Mouse (Mus musculus): ENCODE results near the gene Fstl4. TPM values are rescaled to one million over a fixed set of nuclear protein-coding genes. Genes with fewer than 3 reads are reported as not detected.

Gene Fstl4
- total and polyA plus RNA-seq, 2 experiments from 2014 or later: 7.4 to 8.1 TPM

GRCm38 (mm10) chr11:52904101-52904500 lies 139.7 kb downstream of the Fstl4 start:
- ATAC-seq (no peak), DNase-seq (no peak)
- no peak for TF ChIP-seq CTCF (IDR thresholded peaks at IDR 0.05; ENCODE audit: low read depth)
- 79% methylated on average over 5 of the region's 5 CpGs for WGBS
- Histone ChIP-seq H3K9ac (no peak overlapping the region), H3K27ac (ENCODE audit: low read depth, low read length) (no peak overlapping the region), H3K9me3 (ENCODE audit: low read length) (no peaks in the 10 kb centered on the region), H3K36me3 (ENCODE audit: insufficient read depth) (no peaks in the 10 kb centered on the region), H3K4me1 (ENCODE audit: insufficient read depth) (no peaks in the 10 kb centered on the region), H3K4me2 (ENCODE audit: low read depth) (no peak overlapping the region), H3K4me3 (ENCODE audit: low read depth, low read length) (no peak overlapping the region), H3K27me3 (ENCODE audit: insufficient read depth, low read length) (no peaks in the 10 kb centered on the region; the same call in 1 of the 2 replicates)

GRCm38 (mm10) chr11:52910788-52911187 lies 146.4 kb downstream of the Fstl4 start:
- 21% methylated on average over 7 of the region's 7 CpGs for WGBS
- DNase-seq: no peak

GRCm38 (mm10) chr11:52914431-52914830 lies 150.0 kb downstream of the Fstl4 start:
- TF ChIP-seq CTCF (IDR thresholded peaks at IDR 0.05; ENCODE audit: low read depth): no peak
- H3K27ac ChIP-seq (ENCODE audit: low read depth, low read length): no peak overlapping the region
- H3K4me3 ChIP-seq (ENCODE audit: low read depth, low read length): no peak overlapping the region
- H3K9ac ChIP-seq: no peak overlapping the region
- DNase-seq (no peak), ATAC-seq (no peak)
- no peak overlapping the region for H3K4me2 ChIP-seq (ENCODE audit: low read depth)
- H3K9me3 ChIP-seq (ENCODE audit: low read length): no peaks in the 10 kb centered on the region
- H3K27me3 ChIP-seq (ENCODE audit: insufficient read depth, low read length): no peaks in the 10 kb centered on the region
- 0 out of 2 replicates have a peak, but pooled peaks cover 6% of the 10 kb centered on the region for H3K4me1 ChIP-seq (ENCODE audit: insufficient read depth)
- 87% methylated on average over 6 of the region's 6 CpGs for WGBS
- no peaks in the 10 kb centered on the region for H3K36me3 ChIP-seq (ENCODE audit: insufficient read depth)

More at GRCm38 (mm10) chr11:52910788-52911187, 146.4 kb downstream of the Fstl4 start:
- no peaks in the 10 kb centered on the region for H3K9me3 ChIP-seq (ENCODE audit: low read length)
- no peaks in the 10 kb centered on the region for H3K27me3 ChIP-seq (ENCODE audit: insufficient read depth, low read length)
- H3K9ac ChIP-seq: no peak overlapping the region
- H3K27ac ChIP-seq (ENCODE audit: low read depth, low read length): no peak overlapping the region
- ATAC-seq: peak; percentile 27; the same call in 1 of the 2 replicates
- TF ChIP-seq CTCF (IDR thresholded peaks at IDR 0.05; ENCODE audit: low read depth): 0 out of 2 replicates have a peak, but pooled peaks have one; percentile 6
- no peaks in the 10 kb centered on the region for H3K4me1 ChIP-seq (ENCODE audit: insufficient read depth)
- H3K4me2 ChIP-seq (ENCODE audit: low read depth): no peak overlapping the region
- no peak overlapping the region for H3K4me3 ChIP-seq (ENCODE audit: low read depth, low read length)
- no peaks in the 10 kb centered on the region for H3K36me3 ChIP-seq (ENCODE audit: insufficient read depth)

- Histone ChIP-seq H3K9me3 (ENCODE audit: low read length) (no peaks in the 10 kb centered on the region), H3K27me3 (ENCODE audit: insufficient read depth, low read length) (no peaks in the 10 kb centered on the region), H3K36me3 (ENCODE audit: insufficient read depth) (no peaks in the 10 kb centered on the region), H3K4me1 (ENCODE audit: insufficient read depth) (peaks cover 12% of the 10 kb centered on the region; the same call in 1 of the 2 replicates), H3K4me3 (ENCODE audit: low read depth, low read length) (no peak overlapping the region), H3K4me2 (ENCODE audit: low read depth) (no peak overlapping the region), H3K27ac (ENCODE audit: low read depth, low read length) (no peak overlapping the region), H3K9ac (no peak overlapping the region)
- DNase-seq (no peak), ATAC-seq (no peak)
- no peak for TF ChIP-seq CTCF (IDR thresholded peaks at IDR 0.05; ENCODE audit: low read depth)
- 95% methylated on average over 2 of the region's 2 CpGs for WGBS
Measured at GRCm38 (mm10) chr11:52915648-52916047, 151.2 kb downstream of the Fstl4 start.

- H3K4me3 ChIP-seq (ENCODE audit: low read depth, low read length): no peak overlapping the region
- no peaks in the 10 kb centered on the region for H3K9me3 ChIP-seq (ENCODE audit: low read length)
- peaks cover 12% of the 10 kb centered on the region; the same call in 1 of the 2 replicates for H3K4me1 ChIP-seq (ENCODE audit: insufficient read depth)
- peak overlapping the region; percentile 14; the same call in 1 of the 2 replicates for H3K9ac ChIP-seq
- H3K27me3 ChIP-seq (ENCODE audit: insufficient read depth, low read length): no peaks in the 10 kb centered on the region
- ATAC-seq: peak; percentile 61
- no peaks in the 10 kb centered on the region for H3K36me3 ChIP-seq (ENCODE audit: insufficient read depth)
- H3K27ac ChIP-seq (ENCODE audit: low read depth, low read length): no peak overlapping the region
- TF ChIP-seq CTCF (IDR thresholded peaks at IDR 0.05; ENCODE audit: low read depth): no peak
- H3K4me2 ChIP-seq (ENCODE audit: low read depth): no peak overlapping the region
- 14% methylated on average over 15 of the region's 15 CpGs for WGBS
- DNase-seq: peak; percentile 44
Measured at GRCm38 (mm10) chr11:52919231-52919960, 155.0 kb downstream of the Fstl4 start.

- Histone ChIP-seq H3K9me3 (ENCODE audit: low read length) (no peaks in the 10 kb centered on the region), H3K36me3 (ENCODE audit: insufficient read depth) (no peaks in the 10 kb centered on the region), H3K9ac (no peak overlapping the region), H3K27me3 (ENCODE audit: insufficient read depth, low read length) (no peaks in the 10 kb centered on the region), H3K27ac (ENCODE audit: low read depth, low read length) (no peak overlapping the region), H3K4me3 (ENCODE audit: low read depth, low read length) (no peak overlapping the region), H3K4me1 (ENCODE audit: insufficient read depth) (peaks cover 8% of the 10 kb centered on the region; the same call in 1 of the 2 replicates), H3K4me2 (ENCODE audit: low read depth) (no peak overlapping the region)
- 51% methylated on average over 2 of the region's 2 CpGs for WGBS
- peak; percentile 30 for DNase-seq
- ATAC-seq: 0 out of 2 replicates have a peak, but pooled peaks have one; percentile 14
- no peak for TF ChIP-seq CTCF (IDR thresholded peaks at IDR 0.05; ENCODE audit: low read depth)
Measured at GRCm38 (mm10) chr11:52924196-52924595, 159.8 kb downstream of the Fstl4 start.

GRCm38 (mm10) chr11:52928321-52928720 lies 163.9 kb downstream of the Fstl4 start:
- Histone ChIP-seq H3K4me1 (ENCODE audit: insufficient read depth) (no peaks in the 10 kb centered on the region), H3K9ac (no peak overlapping the region), H3K9me3 (ENCODE audit: low read length) (no peaks in the 10 kb centered on the region), H3K4me2 (ENCODE audit: low read depth) (no peak overlapping the region), H3K36me3 (ENCODE audit: insufficient read depth) (no peaks in the 10 kb centered on the region), H3K4me3 (ENCODE audit: low read depth, low read length) (no peak overlapping the region), H3K27ac (ENCODE audit: low read depth, low read length) (no peak overlapping the region), H3K27me3 (ENCODE audit: insufficient read depth, low read length) (no peaks in the 10 kb centered on the region)
- TF ChIP-seq CTCF (IDR thresholded peaks at IDR 0.05; ENCODE audit: low read depth): no peak
- no peak for DNase-seq
- ATAC-seq: no peak
- 80% methylated on average over 4 of the region's 4 CpGs for WGBS
